Mouse (Mus musculus) spleen, embryonic (tissue): ENCODE results near the gene Sox30.
"Not testable (repeated sequence)": the region's sequence is repeated elsewhere in the genome, so short reads cannot be mapped to it uniquely, and the experiment has no call there.

Source experiments
- CTCF ChIA-PET: fragments of 350-600 bp; sonication (Branson Sonifier 250); formaldehyde crosslinking; loops from one replicate; lab custom pipeline; 2022; lab: Charles Lee

Sox30 gene

GRCm38 (mm10) chr11:46020246-46020645 lies 40.1 kb downstream of the Sox30 start:
- CTCF ChIA-PET, result no interaction called here

- CTCF ChIA-PET, result no interaction called here
These were observed 41.7 kb downstream of the Sox30 start for GRCm38 (mm10) chr11:46021850-46022249.

DNA sequence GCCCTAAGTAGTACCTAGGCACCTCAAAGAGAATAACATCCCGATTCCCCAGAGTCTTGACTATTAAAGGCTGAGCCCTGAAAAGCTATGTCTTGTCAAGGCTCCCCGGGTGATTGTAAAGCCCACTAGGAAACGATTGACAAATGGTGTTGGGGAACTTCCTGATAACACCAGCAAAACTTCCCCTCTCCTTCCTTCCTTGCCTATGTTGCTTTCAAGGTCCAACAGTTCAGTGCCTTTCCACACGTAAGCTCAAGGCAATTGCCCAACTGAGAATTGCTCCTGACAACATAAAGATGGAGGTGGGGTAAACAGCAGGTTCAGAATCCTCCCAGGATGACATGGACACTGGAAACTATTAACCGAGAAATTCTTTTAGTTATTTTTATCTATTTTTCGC lies 42.9 kb downstream of the Sox30 start:
- CTCF ChIA-PET, result no interaction called here

GRCm38 (mm10) chr11:46025962-46026392 lies 45.9 kb downstream of the Sox30 start:
- CTCF ChIA-PET, result no interaction called here

GRCm38 (mm10) chr11:46027952-46028814 lies 48.1 kb downstream of the Sox30 start:
- CTCF ChIA-PET, result interaction anchor here (0.7 kb wide), 1 partner anchor 490 kb away, joined by 15 read pairs; no protein-coding TSS in a partner anchor

DNA sequence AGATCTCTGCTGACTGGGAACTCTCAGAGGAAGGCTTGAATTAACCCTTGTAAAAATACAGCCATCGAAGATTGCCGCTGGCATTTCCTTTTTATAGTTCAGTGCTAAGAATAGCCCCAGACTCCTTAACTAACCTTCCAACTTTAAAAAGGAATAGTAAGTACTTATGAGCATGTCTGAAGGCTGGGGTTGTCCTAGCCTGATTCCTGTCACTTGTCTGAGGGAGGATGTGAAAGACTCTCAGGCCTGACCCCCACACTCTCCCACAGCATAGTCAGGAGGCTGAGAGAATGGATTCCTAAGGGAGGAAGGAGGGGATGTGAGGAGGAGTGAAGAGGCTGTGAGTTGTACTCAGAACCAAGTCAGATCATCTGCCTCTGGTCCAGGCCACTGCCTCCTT lies 49.4 kb downstream of the Sox30 start:
- CTCF ChIA-PET, result no interaction called here

GRCm38 (mm10) chr11:46030026-46030425 lies 49.9 kb downstream of the Sox30 start:
- CTCF ChIA-PET, result interaction anchor here (0.6 kb wide), 2 partner anchors 85 to 347 kb away, joined by 3 to 32 read pairs; no protein-coding TSS in a partner anchor

DNA sequence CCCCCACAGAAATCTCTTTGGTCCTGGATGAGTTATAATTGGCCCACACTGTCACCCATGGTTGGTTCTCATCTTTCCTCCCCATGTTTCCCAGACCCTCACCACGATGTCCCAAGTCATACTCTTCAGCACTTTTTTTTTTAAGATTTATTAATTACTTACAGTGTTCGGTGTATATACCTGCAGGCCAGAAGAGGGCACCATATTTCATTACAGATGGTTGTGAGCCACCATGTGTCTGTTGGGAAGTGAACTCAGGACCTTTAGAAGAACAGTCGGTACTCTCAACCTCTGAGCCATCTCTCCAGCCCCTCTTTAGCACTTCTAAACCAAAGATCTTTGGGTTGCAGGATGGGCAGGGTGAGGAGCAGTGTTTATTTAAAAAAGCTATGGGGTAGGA lies 51.4 kb downstream of the Sox30 start:
- CTCF ChIA-PET, result interaction anchor here (1.0 kb wide), 1 partner anchor 184 kb away, joined by 4 read pairs; no protein-coding TSS in a partner anchor

GRCm38 (mm10) chr11:46032956-46033355 lies 52.8 kb downstream of the Sox30 start:
- CTCF ChIA-PET, result interaction anchor here (0.6 to 0.7 kb wide), 2 partner anchors 25 to 75 kb away, joined by 3 to 5 read pairs; no protein-coding TSS in a partner anchor

DNA sequence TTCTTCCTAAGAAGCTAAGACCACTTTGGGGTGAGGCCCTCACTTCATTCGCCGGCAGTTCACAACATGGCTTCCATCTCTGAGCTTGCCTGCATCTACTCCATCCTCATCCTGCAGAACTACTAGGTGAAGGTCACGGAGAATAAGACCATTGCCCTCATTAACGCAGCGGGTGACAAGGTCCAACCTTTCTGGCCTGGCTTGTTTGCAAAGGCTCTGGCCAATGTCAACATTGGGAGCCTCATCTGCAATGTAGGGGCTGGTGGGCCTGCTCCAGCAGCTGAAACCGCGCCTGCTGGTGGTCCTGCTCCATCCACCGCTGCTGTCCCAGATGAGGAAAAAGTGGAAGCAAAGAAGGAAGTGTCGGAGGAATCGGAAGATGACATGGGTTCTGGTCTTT lies 56.3 kb downstream of the Sox30 start:
- CTCF ChIA-PET, result no interaction called here

DNA sequence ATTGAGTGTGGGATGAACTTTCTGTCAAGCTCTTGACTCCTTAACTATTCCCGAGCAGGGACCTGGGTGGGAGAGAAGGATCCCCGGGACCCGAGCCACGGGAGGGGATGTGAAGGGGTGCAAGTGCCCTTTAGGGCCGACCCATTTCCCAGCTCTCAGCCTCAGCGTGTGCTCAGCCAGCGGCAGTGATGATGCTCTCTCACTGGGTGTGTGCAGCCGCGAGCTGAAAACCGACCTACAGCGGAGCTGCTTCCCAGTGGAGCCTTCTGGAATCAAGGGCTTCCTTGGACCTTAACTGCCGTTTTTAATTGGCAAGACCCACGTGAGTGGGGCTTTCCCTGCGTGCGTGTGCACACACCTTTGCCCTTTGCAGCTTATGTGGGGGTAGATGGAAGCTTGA lies 58.8 kb downstream of the Sox30 start:
- CTCF ChIA-PET, result no interaction called here

GRCm38 (mm10) chr11:46039335-46039734 lies 59.2 kb downstream of the Sox30 start:
- CTCF ChIA-PET, result no interaction called here

- CTCF ChIA-PET, result no interaction called here
These were observed 60.9 kb downstream of the Sox30 start for GRCm38 (mm10) chr11:46040841-46041556.

- CTCF ChIA-PET, result interaction anchor here (0.6 kb wide), 1 partner anchor 22 kb away, joined by 7 read pairs; no protein-coding TSS in a partner anchor
These were observed 61.6 kb downstream of the Sox30 start for GRCm38 (mm10) chr11:46041607-46042267.

GRCm38 (mm10) chr11:46044781-46045180 lies 64.7 kb downstream of the Sox30 start:
- CTCF ChIA-PET, result interaction anchor here (0.9 kb wide), 1 partner anchor 14 kb away, joined by 4 read pairs; no protein-coding TSS in a partner anchor

DNA sequence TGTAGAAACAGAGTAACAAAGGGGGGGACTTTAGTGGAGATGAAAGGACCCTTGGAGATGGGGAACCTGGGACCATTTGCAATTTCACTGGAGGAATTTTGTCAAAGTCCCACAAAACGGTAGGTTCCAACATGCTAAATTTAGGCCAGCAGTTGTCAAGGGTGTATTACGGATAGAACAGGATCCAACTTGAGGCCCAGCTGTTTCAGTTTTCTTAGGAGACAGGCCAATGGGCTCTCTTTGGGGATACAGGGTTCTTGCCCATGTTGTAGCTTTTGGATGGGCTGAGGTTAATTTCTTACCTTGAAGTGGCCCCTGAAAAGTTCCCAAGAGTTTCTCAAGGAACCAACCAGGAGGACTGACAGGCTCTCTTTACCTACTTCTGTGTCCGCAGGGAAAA lies 67.2 kb downstream of the Sox30 start:
- CTCF ChIA-PET, result no interaction called here

DNA sequence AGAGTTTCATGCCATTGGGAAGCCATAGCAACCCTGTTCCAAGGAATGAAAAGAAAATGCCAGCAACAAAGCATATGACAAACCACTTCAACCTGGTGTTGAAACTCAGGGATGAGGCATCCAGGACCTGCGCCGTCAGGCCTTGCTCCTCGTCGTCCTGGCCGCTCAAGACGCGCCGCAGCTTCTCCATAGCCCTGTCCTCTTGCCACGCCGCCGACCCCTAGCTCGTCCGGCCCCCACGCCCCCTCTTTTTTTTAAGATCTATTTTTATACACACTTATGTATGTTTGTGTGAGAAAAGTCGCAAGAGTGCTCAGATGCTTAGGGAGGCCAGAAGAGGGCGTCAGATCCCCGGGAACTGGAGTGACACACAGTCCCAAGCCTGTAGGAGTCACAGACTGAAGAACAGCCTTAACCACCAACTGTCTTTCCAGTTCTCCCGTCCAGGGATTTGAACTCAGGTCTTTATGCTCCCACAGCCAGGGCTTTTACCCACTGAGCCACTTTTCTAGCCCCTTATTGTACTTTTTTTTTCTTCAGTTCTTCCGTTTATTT lies 72.1 kb downstream of the Sox30 start, which contains the start of gene Gm12166:
Gene Gm12166 (minus strand): TSS at position 217 of the 555 bp plus-strand sequence.
- CTCF ChIA-PET, result interaction anchor here (1.1 kb wide), 1 partner anchor 8 kb away, joined by 4 read pairs; no protein-coding TSS in a partner anchor

- CTCF ChIA-PET, result not testable (repeated sequence)
These were observed 73.3 kb downstream of the Sox30 start for GRCm38 (mm10) chr11:46053457-46053856.

DNA sequence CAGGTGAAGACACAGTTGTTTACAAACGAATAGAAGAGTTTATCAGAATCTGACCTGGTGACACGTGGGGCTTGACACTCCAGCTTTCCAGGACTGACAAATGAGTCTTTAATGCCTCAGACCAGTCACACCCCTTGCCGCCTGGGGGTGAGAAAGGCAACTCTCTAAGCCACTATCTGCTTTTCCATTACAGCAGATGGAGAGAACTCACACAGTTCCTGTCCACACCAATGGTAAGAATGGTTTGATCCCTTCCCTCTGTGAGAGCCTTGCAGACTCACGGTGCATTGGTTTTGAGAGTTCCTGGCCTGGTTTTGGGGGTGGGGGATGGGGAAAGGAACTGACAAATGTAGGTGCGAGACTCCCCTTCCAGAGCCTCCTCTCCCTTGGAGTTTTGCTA lies 74.2 kb downstream of the Sox30 start:
- CTCF ChIA-PET, result no interaction called here

DNA sequence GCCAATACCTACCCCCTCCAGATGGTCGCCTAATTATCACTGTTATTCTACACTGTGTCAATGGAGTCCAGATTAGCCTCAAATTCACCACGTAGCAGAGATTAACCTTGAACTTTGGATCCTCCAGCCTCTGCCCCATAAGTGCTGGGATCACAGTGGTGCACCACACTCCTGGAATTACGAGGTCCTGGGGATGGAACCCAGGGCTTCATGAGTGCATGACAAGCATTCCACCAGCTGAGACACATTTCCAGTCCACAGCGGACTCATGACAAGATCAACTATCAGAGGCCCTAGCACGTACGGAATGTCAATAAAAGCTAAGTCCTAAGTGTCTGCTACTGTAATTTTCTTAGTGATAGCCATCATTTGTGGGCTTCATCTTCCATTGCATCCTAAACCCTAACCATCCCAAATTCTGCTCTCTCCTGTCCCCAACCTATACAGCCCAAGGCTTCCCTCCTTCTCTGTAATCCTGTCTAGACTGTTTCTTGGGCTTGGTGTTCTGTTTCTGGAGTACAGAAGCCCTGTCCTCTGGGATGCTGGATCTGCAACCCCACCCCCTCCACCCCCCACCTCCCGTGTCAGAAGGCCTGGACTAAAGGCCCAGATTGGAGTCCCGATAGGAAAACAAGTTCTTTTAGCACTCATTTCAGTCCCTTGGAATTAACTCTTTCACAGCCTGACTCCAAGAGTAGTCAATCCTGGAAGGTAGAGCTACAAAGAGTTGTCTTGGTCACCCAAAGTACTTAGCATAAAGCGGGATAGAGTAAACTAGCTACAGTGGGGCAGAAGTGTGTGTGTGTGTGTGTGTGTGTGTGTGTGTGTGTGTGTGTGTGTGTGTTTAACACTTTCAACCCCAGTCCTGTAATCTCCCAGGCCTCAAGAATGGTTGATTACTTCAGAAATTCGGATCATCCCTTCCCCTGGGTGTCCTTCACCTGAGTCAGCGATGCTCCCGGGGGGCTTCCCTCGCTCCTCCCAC lies 75.1 kb downstream of the Sox30 start:
- CTCF ChIA-PET, result interaction anchor here (0.6 to 0.7 kb wide), 2 partner anchors 160 to 1568 kb away, joined by 3 to 4 read pairs; no protein-coding TSS in a partner anchor
